In the genomic region with DNA sequence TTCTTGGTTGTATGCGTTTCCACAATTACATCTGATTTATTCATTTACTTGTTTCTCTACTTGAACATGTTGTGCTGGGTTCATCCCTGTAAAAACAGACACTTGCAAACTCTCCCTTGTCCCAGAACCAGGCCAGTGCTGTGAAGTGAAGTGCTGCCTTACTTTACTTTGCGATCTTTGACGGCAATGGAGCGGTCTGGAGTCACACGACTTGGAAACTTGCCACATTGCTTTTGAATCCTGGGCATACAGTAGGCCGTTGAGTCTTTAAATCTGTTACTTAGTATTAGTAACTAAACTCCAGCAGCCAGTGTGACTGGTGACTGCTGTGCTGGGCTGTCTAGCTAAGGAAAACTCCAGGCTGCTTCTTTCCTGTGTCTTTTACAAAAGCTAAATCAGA, we compare ENCODE assay signal across 29 mouse cellular contexts. TPM values are rescaled to one million over a fixed set of nuclear protein-coding genes. Genes with fewer than 3 reads are reported as not detected.
DNase-seq lines count a peak whose midpoint lies in the region; ATAC-seq and TF ChIP-seq lines count a peak whose summit lies in the region.
"Had no signal": no experiment of that assay in that cellular context is flagged by ENCODE, and none has a peak within 500 bp of the region (broad histone marks: within the 10 kb centered on the region; RNA-seq: fewer than 3 reads in every experiment).

No protein-coding gene starts in this region.

- ATAC-seq in kidney, postnatal 0 days (replicated peaks; ENCODE audit: low FRiP score, low read depth) = 0 out of 2 replicates have a peak, but pooled peaks have one; percentile 59
- no peak for ATAC-seq in midbrain, embryonic 14.5 days (ENCODE audit: low FRiP score, low TSS enrichment)
- ATAC-seq in midbrain, embryonic 16.5 days = no peak
- ATAC-seq: forebrain, embryonic 15.5 days; hindbrain, embryonic 16.5 days; Patski had no signal

- no peak overlapping the region for H3K4me2 ChIP-seq in kidney, postnatal 0 days (ENCODE audit: low read length)
- H3K4me2 ChIP-seq in midbrain, embryonic 14.5 days (ENCODE audit: low read length) = no peak overlapping the region
- no peak overlapping the region for H3K4me2 ChIP-seq in midbrain, embryonic 16.5 days (ENCODE audit: low read length)
- H3K4me2 ChIP-seq: embryonic facial prominence, embryonic 12.5 days; embryonic facial prominence, embryonic 15.5 days; forebrain, embryonic 12.5 days; forebrain, embryonic 15.5 days; heart, embryonic 12.5 days; heart, embryonic 15.5 days; hindbrain, embryonic 13.5 days had no signal

- no peak overlapping the region for H3K4me3 ChIP-seq in kidney, postnatal 0 days (replicated peaks; ENCODE audit: low read depth, low read length)
- H3K4me3 ChIP-seq in midbrain, embryonic 14.5 days (replicated peaks; ENCODE audit: low read depth, low read length) = no peak overlapping the region
- no peak overlapping the region for H3K4me3 ChIP-seq in midbrain, embryonic 16.5 days (ENCODE audit: low read depth, low read length)
- H3K4me3 ChIP-seq: embryonic facial prominence, embryonic 12.5 days; embryonic facial prominence, embryonic 15.5 days; forebrain, embryonic 12.5 days; forebrain, embryonic 15.5 days; heart, embryonic 12.5 days; heart, embryonic 15.5 days; hindbrain, embryonic 10.5 days; hindbrain, embryonic 13.5 days had no signal

- H3K9ac ChIP-seq in kidney, postnatal 0 days (ENCODE audit: low read depth, low read length) = no peak overlapping the region
- no peak overlapping the region for H3K9ac ChIP-seq in midbrain, embryonic 14.5 days (replicated peaks; ENCODE audit: low read length)
- H3K9ac ChIP-seq in midbrain, embryonic 16.5 days (ENCODE audit: low read depth, low read length) = no peak overlapping the region
- H3K9ac ChIP-seq: embryonic facial prominence, embryonic 12.5 days; embryonic facial prominence, embryonic 15.5 days; forebrain, embryonic 12.5 days; forebrain, embryonic 15.5 days; heart, embryonic 12.5 days; heart, embryonic 15.5 days; hindbrain, embryonic 13.5 days had no signal

- DNase-seq in kidney, postnatal 0 days (ENCODE audit: low spot score) = peak; percentile 61
- no peak for DNase-seq in kidney, adult 8-10 months
- peak; percentile 8 to 12 for DNase-seq in kidney, postnatal 4 days
- DNase-seq in kidney, postnatal 25 days = no peak
- DNase-seq in midbrain, embryonic 14.5 days = peak; percentile 13
- DNase-seq: adrenal gland, postnatal 10 days; adrenal gland, postnatal 36 days; B cell, adult 2 months; cerebellum, adult 11 months; cerebellum, adult 2 months; cerebellum, adult 9-11 months; cerebellum, postnatal 25 days; gastrocnemius, postnatal 25 days; heart, adult 18-20 months; heart, postnatal 10 days; heart, postnatal 36 days had no signal

- H3K27ac ChIP-seq in kidney, postnatal 0 days = no peak overlapping the region
- no peak overlapping the region for H3K27ac ChIP-seq in midbrain, embryonic 14.5 days (replicated peaks; ENCODE audit: low read depth, low read length)
- H3K27ac ChIP-seq in midbrain, embryonic 16.5 days (ENCODE audit: low read length) = no peak overlapping the region
- H3K27ac ChIP-seq: embryonic facial prominence, embryonic 12.5 days; embryonic facial prominence, embryonic 15.5 days; forebrain, embryonic 12.5 days; forebrain, embryonic 15.5 days; heart, embryonic 15.5 days; hindbrain, embryonic 10.5 days; hindbrain, embryonic 13.5 days had no signal

- H3K4me1 ChIP-seq in kidney, postnatal 0 days (replicated peaks; ENCODE audit: insufficient read depth, low read length) = no peaks in the 10 kb centered on the region
- H3K4me1 ChIP-seq in midbrain, embryonic 14.5 days (ENCODE audit: control insufficient read depth, insufficient read depth, low read length) = peaks cover 7% of the 10 kb centered on the region; the same call in 1 of the 2 replicates
- H3K4me1 ChIP-seq in midbrain, embryonic 16.5 days (ENCODE audit: control insufficient read depth, insufficient read depth, low read length) = peaks cover 2% of the 10 kb centered on the region

- H3K36me3 ChIP-seq in kidney, postnatal 0 days (ENCODE audit: insufficient read depth, low read length) = no peaks in the 10 kb centered on the region
- H3K36me3 ChIP-seq in midbrain, embryonic 14.5 days (ENCODE audit: control insufficient read depth, insufficient read depth, low read length) = no peaks in the 10 kb centered on the region
- no peaks in the 10 kb centered on the region for H3K36me3 ChIP-seq in midbrain, embryonic 16.5 days (ENCODE audit: control insufficient read depth, insufficient read depth, low read length)
- H3K36me3 ChIP-seq: embryonic facial prominence, embryonic 12.5 days; embryonic facial prominence, embryonic 15.5 days; forebrain, embryonic 12.5 days; forebrain, embryonic 15.5 days; G1E; heart, embryonic 12.5 days; heart, embryonic 15.5 days; hindbrain, embryonic 10.5 days; hindbrain, embryonic 13.5 days had no signal

- no peaks in the 10 kb centered on the region for H3K9me3 ChIP-seq in kidney, postnatal 0 days (replicated peaks; ENCODE audit: low read length)
- H3K9me3 ChIP-seq in midbrain, embryonic 14.5 days (ENCODE audit: control insufficient read depth, low read length) = no peaks in the 10 kb centered on the region
- H3K9me3 ChIP-seq in midbrain, embryonic 16.5 days (replicated peaks; ENCODE audit: control insufficient read depth, low read length, poor library complexity, severe bottlenecking) = no peaks in the 10 kb centered on the region
- H3K9me3 ChIP-seq: embryonic facial prominence, embryonic 12.5 days; embryonic facial prominence, embryonic 15.5 days; forebrain, embryonic 12.5 days; forebrain, embryonic 15.5 days; G1E; heart, embryonic 12.5 days; heart, embryonic 15.5 days; hindbrain, embryonic 10.5 days; hindbrain, embryonic 13.5 days had no signal

- no peaks in the 10 kb centered on the region for H3K27me3 ChIP-seq in kidney, postnatal 0 days (ENCODE audit: insufficient read depth, low read length)
- H3K27me3 ChIP-seq in midbrain, embryonic 14.5 days (ENCODE audit: control insufficient read depth, insufficient read depth, low read length) = no peaks in the 10 kb centered on the region
- H3K27me3 ChIP-seq in midbrain, embryonic 16.5 days (ENCODE audit: control insufficient read depth, insufficient read depth, low read depth, low read length) = no peaks in the 10 kb centered on the region
- H3K27me3 ChIP-seq: CH12.LX; embryonic facial prominence, embryonic 12.5 days; embryonic facial prominence, embryonic 15.5 days; forebrain, embryonic 12.5 days; heart, embryonic 12.5 days; heart, embryonic 15.5 days; hindbrain, embryonic 13.5 days; Patski had no signal

- no peak for TF ChIP-seq CTCF in kidney, postnatal 0 days (IDR thresholded peaks at IDR 0.05; ENCODE audit: low read depth)

- WGBS in kidney, postnatal 0 days = 45% methylated on average over 6 of the region's 6 CpGs
- WGBS in midbrain, embryonic 14.5 days = 75% methylated on average over 6 of the region's 6 CpGs
- WGBS in midbrain, embryonic 16.5 days = 65% methylated on average over 6 of the region's 6 CpGs

RNA-seq across cellular contexts. Expression of a gene that starts 25.9 kb away (rescaled TPM):
- 12.9 and 15.2 TPM in 2 replicates for polyA plus RNA-seq in kidney, postnatal 0 days (2015; fragmentation: Nextera tagmentation; extraction: Ambion mirVana)
- 28.5 and 47.8 TPM in 2 replicates for polyA plus RNA-seq in midbrain, embryonic 14.5 days (2014; fragmentation: Nextera tagmentation; extraction: Ambion mirVana)
- 13.6 and 16.1 TPM in 2 replicates for polyA plus RNA-seq in midbrain, embryonic 16.5 days (2015; fragmentation: Nextera tagmentation; extraction: Ambion mirVana)

Comparison
In these comparisons a context has a peak if more than half of its experiments do, and no peak if none do; other contexts are left out.
1. DNase-seq: peak in kidney, postnatal 0 days (single experiment), kidney, postnatal 4 days (2 of 2) and midbrain, embryonic 14.5 days (single experiment); none in kidney, adult 8-10 months (0 of 2) and kidney, postnatal 25 days (0 of 2).